Mouse (Mus musculus): Measurements from ENCODE around the gene Stx7. TPM values are rescaled to one million over a fixed set of nuclear protein-coding genes. Genes with fewer than 3 reads are reported as not detected.

The Stx7 gene
- polyA plus RNA-seq, 1 experiment from 2014 or later, result 93.2 TPM

- no peak overlapping the region for H3K4me2 ChIP-seq (replicated peaks; ENCODE audit: low read depth, low read length)
- H3K36me3 ChIP-seq (ENCODE audit: control insufficient read depth, insufficient read depth, low read length), result peaks cover 10% of the 10 kb centered on the region; the same call in 1 of the 2 replicates
- H3K27me3 ChIP-seq (ENCODE audit: control insufficient read depth, insufficient read depth, low read length), result no peaks in the 10 kb centered on the region
- H3K4me1 ChIP-seq (ENCODE audit: control insufficient read depth, insufficient read depth, low read length), result no peaks in the 10 kb centered on the region
- no peak for ATAC-seq (ENCODE audit: insufficient number of reproducible peaks, insufficient read depth, low FRiP score, low read depth)
- no peak overlapping the region for H3K4me3 ChIP-seq (ENCODE audit: low read depth, low read length)
- no peaks in the 10 kb centered on the region for H3K9me3 ChIP-seq (ENCODE audit: control insufficient read depth, low read depth, low read length)
- H3K27ac ChIP-seq (ENCODE audit: low read length), result no peak overlapping the region
- WGBS, result 57% methylated on average over 7 of the region's 7 CpGs
- no peak overlapping the region for H3K9ac ChIP-seq (replicated peaks; ENCODE audit: low read depth, low read length)
These were observed 41.3 kb downstream of the Stx7 start for GRCm38 (mm10) chr10:24190392-24190791.

GRCm38 (mm10) chr10:24191977-24192376 lies 42.9 kb downstream of the Stx7 start:
- Histone ChIP-seq H3K9ac (replicated peaks; ENCODE audit: low read depth, low read length) (no peak overlapping the region), H3K9me3 (ENCODE audit: control insufficient read depth, low read depth, low read length) (no peaks in the 10 kb centered on the region), H3K27ac (ENCODE audit: low read length) (no peak overlapping the region), H3K4me2 (replicated peaks; ENCODE audit: low read depth, low read length) (no peak overlapping the region), H3K36me3 (ENCODE audit: control insufficient read depth, insufficient read depth, low read length) (0 out of 2 replicates have a peak, but pooled peaks cover 1% of the 10 kb centered on the region), H3K27me3 (ENCODE audit: control insufficient read depth, insufficient read depth, low read length) (no peaks in the 10 kb centered on the region), H3K4me3 (ENCODE audit: low read depth, low read length) (no peak overlapping the region), H3K4me1 (ENCODE audit: control insufficient read depth, insufficient read depth, low read length) (no peaks in the 10 kb centered on the region)
- 59% methylated on average over 1 of the region's 1 CpGs for WGBS
- no peak for ATAC-seq (ENCODE audit: insufficient number of reproducible peaks, insufficient read depth, low FRiP score, low read depth)

GRCm38 (mm10) chr10:24199303-24199702 lies 50.2 kb downstream of the Stx7 start:
- no peak overlapping the region for H3K4me2 ChIP-seq (replicated peaks; ENCODE audit: low read depth, low read length)
- no peaks in the 10 kb centered on the region for H3K36me3 ChIP-seq (ENCODE audit: control insufficient read depth, insufficient read depth, low read length)
- no peak overlapping the region for H3K27ac ChIP-seq (ENCODE audit: low read length)
- H3K9ac ChIP-seq (replicated peaks; ENCODE audit: low read depth, low read length), result no peak overlapping the region
- 51% methylated on average over 12 of the region's 12 CpGs for WGBS
- no peaks in the 10 kb centered on the region for H3K4me1 ChIP-seq (ENCODE audit: control insufficient read depth, insufficient read depth, low read length)
- no peaks in the 10 kb centered on the region for H3K9me3 ChIP-seq (ENCODE audit: control insufficient read depth, low read depth, low read length)
- no peak overlapping the region for H3K4me3 ChIP-seq (ENCODE audit: low read depth, low read length)
- no peak for ATAC-seq (ENCODE audit: insufficient number of reproducible peaks, insufficient read depth, low FRiP score, low read depth)
- no peaks in the 10 kb centered on the region for H3K27me3 ChIP-seq (ENCODE audit: control insufficient read depth, insufficient read depth, low read length)

DNA sequence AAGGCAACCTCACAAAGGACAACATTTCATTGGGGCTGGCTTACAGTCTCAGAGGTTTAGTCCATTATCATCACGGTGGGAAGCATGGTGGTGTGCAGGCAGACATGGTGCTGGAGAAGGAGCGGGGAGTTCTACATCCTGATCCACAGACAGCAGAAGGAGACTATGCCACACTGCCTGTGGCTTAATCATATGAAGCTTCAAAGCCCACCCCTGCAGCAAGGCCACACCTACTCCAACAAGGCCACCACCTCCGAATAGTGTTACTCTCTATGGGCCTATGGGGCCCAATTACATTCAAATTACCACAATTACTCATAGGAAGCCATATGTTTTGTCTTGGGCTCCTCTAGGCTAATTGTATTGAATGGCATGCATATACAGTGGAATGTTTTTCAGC lies 51.0 kb downstream of the Stx7 start:
- Histone ChIP-seq H3K4me3 (ENCODE audit: low read depth, low read length) (no peak overlapping the region), H3K27me3 (ENCODE audit: control insufficient read depth, insufficient read depth, low read length) (no peaks in the 10 kb centered on the region), H3K9ac (replicated peaks; ENCODE audit: low read depth, low read length) (no peak overlapping the region), H3K27ac (ENCODE audit: low read length) (no peak overlapping the region), H3K4me1 (ENCODE audit: control insufficient read depth, insufficient read depth, low read length) (no peaks in the 10 kb centered on the region), H3K36me3 (ENCODE audit: control insufficient read depth, insufficient read depth, low read length) (no peaks in the 10 kb centered on the region), H3K9me3 (ENCODE audit: control insufficient read depth, low read depth, low read length) (no peaks in the 10 kb centered on the region), H3K4me2 (replicated peaks; ENCODE audit: low read depth, low read length) (no peak overlapping the region)
- 84% methylated on average over 3 of the region's 3 CpGs for WGBS
- ATAC-seq (ENCODE audit: insufficient number of reproducible peaks, insufficient read depth, low FRiP score, low read depth), result no peak

DNA sequence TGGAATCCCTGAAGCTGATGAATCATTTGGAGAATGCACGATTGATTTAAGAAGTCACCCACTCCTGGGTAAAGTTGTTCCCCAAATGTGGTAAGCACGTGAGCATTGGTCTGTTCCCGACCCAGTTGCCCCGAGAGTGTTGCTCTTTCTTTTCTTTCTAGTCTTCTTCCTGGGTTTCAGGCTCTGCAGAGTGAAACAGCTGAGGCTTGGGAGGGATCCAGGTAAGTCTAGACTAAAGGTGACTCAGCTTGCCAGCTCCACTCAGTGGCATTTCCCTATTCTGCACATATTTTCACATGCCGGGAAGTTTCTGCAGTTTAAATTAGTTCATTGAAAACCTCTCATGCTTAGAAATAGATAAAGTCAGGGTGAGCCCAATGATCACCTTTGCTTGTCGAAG lies 61.0 kb downstream of the Stx7 start:
- no peak overlapping the region for H3K27ac ChIP-seq (ENCODE audit: low read length)
- ATAC-seq (ENCODE audit: insufficient number of reproducible peaks, insufficient read depth, low FRiP score, low read depth), result no peak
- no peaks in the 10 kb centered on the region for H3K36me3 ChIP-seq (ENCODE audit: control insufficient read depth, insufficient read depth, low read length)
- H3K4me3 ChIP-seq (ENCODE audit: low read depth, low read length), result no peak overlapping the region
- no peaks in the 10 kb centered on the region for H3K4me1 ChIP-seq (ENCODE audit: control insufficient read depth, insufficient read depth, low read length)
- 78% methylated on average over 6 of the region's 6 CpGs for WGBS
- H3K9ac ChIP-seq (replicated peaks; ENCODE audit: low read depth, low read length), result no peak overlapping the region
- no peaks in the 10 kb centered on the region for H3K9me3 ChIP-seq (ENCODE audit: control insufficient read depth, low read depth, low read length)
- no peak overlapping the region for H3K4me2 ChIP-seq (replicated peaks; ENCODE audit: low read depth, low read length)
- no peaks in the 10 kb centered on the region for H3K27me3 ChIP-seq (ENCODE audit: control insufficient read depth, insufficient read depth, low read length)

DNA sequence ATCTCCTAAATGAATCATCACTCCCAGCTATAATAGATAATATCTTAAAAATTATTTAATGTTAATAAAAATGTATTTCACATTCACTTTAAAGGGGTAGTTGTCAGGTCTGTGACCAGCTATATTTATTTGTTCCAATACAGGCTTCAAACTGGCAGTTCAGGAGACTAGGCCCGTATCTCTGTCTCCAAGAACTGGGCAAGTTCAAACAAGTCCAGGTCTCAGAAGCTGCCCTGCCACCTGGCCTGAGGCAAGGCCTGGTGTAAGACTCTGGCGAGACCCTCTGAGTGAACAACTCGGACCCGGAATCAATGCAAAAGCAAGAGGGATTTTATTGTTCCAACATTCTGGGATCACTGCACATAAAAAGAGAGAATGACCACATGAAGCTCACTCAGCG lies 64.2 kb downstream of the Stx7 start:
- 80% methylated on average over 5 of the region's 5 CpGs for WGBS
- Histone ChIP-seq H3K9ac (replicated peaks; ENCODE audit: low read depth, low read length) (no peak overlapping the region), H3K27me3 (ENCODE audit: control insufficient read depth, insufficient read depth, low read length) (no peaks in the 10 kb centered on the region), H3K27ac (ENCODE audit: low read length) (no peak overlapping the region), H3K9me3 (ENCODE audit: control insufficient read depth, low read depth, low read length) (no peaks in the 10 kb centered on the region), H3K4me3 (ENCODE audit: low read depth, low read length) (no peak overlapping the region), H3K4me1 (ENCODE audit: control insufficient read depth, insufficient read depth, low read length) (no peaks in the 10 kb centered on the region), H3K36me3 (ENCODE audit: control insufficient read depth, insufficient read depth, low read length) (no peaks in the 10 kb centered on the region), H3K4me2 (replicated peaks; ENCODE audit: low read depth, low read length) (no peak overlapping the region)
- ATAC-seq (ENCODE audit: insufficient number of reproducible peaks, insufficient read depth, low FRiP score, low read depth), result no peak

GRCm38 (mm10) chr10:24217558-24218268 lies 68.6 kb downstream of the Stx7 start:
- no peaks in the 10 kb centered on the region for H3K27me3 ChIP-seq (ENCODE audit: control insufficient read depth, insufficient read depth, low read length)
- H3K9ac ChIP-seq (replicated peaks; ENCODE audit: low read depth, low read length), result no peak overlapping the region
- H3K27ac ChIP-seq (ENCODE audit: low read length), result 0 out of 2 replicates have a peak overlapping the region, but pooled peaks have one; percentile 2
- H3K4me3 ChIP-seq (ENCODE audit: low read depth, low read length), result no peak overlapping the region
- ATAC-seq (ENCODE audit: insufficient number of reproducible peaks, insufficient read depth, low FRiP score, low read depth), result no peak
- H3K4me2 ChIP-seq (replicated peaks; ENCODE audit: low read depth, low read length), result no peak overlapping the region
- H3K36me3 ChIP-seq (ENCODE audit: control insufficient read depth, insufficient read depth, low read length), result no peaks in the 10 kb centered on the region
- no peaks in the 10 kb centered on the region for H3K9me3 ChIP-seq (ENCODE audit: control insufficient read depth, low read depth, low read length)
- 18% methylated on average over 6 of the region's 6 CpGs for WGBS
- H3K4me1 ChIP-seq (ENCODE audit: control insufficient read depth, insufficient read depth, low read length), result no peaks in the 10 kb centered on the region

GRCm38 (mm10) chr10:24220931-24221330 lies 71.8 kb downstream of the Stx7 start:
- no peak for ATAC-seq (ENCODE audit: insufficient number of reproducible peaks, insufficient read depth, low FRiP score, low read depth)
- peaks cover 5% of the 10 kb centered on the region; the same call in 1 of the 2 replicates for H3K4me1 ChIP-seq (ENCODE audit: control insufficient read depth, insufficient read depth, low read length)

DNA sequence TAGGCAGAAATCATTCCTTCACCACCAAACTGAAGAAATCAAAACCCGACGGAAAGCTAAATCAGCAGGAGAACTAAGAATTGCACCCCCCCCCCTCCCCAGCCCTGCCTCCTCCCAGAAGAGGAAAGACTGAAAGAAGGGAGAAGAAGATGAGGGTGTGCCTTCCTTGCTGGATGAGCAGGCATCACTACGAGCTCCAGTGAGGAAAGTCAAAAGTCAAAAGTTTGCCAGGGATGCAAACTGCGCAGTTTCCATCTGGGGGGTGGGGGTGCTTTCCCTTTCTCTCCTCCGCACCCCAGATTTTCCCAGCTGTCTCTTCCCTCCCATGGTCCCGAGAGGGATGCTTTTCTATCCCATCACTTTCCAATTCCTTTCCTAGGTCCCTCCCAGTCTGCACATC lies 73.8 kb downstream of the Stx7 start:
- peak; percentile 18; the same call in 1 of the 2 replicates for ATAC-seq (ENCODE audit: insufficient number of reproducible peaks, insufficient read depth, low FRiP score, low read depth)
- H3K9ac ChIP-seq (replicated peaks; ENCODE audit: low read depth, low read length), result no peak overlapping the region

More at GRCm38 (mm10) chr10:24220931-24221330, 71.8 kb downstream of the Stx7 start:
- H3K27ac ChIP-seq (ENCODE audit: low read length), result no peak overlapping the region
- H3K4me3 ChIP-seq (ENCODE audit: low read depth, low read length), result no peak overlapping the region
- H3K36me3 ChIP-seq (ENCODE audit: control insufficient read depth, insufficient read depth, low read length), result no peaks in the 10 kb centered on the region
- no peak overlapping the region for H3K4me2 ChIP-seq (replicated peaks; ENCODE audit: low read depth, low read length)
- no peak overlapping the region for H3K9ac ChIP-seq (replicated peaks; ENCODE audit: low read depth, low read length)
- peaks cover 3% of the 10 kb centered on the region; the same call in 1 of the 2 replicates for H3K27me3 ChIP-seq (ENCODE audit: control insufficient read depth, insufficient read depth, low read length)
- 72% methylated on average over 5 of the region's 5 CpGs for WGBS
- no peaks in the 10 kb centered on the region for H3K9me3 ChIP-seq (ENCODE audit: control insufficient read depth, low read depth, low read length)

More for the DNA sequence above, 73.8 kb downstream of the Stx7 start:
- Histone ChIP-seq H3K27ac (ENCODE audit: low read length) (no peak overlapping the region), H3K9me3 (ENCODE audit: control insufficient read depth, low read depth, low read length) (no peaks in the 10 kb centered on the region), H3K4me2 (replicated peaks; ENCODE audit: low read depth, low read length) (peak overlapping the region; percentile 94), H3K27me3 (ENCODE audit: control insufficient read depth, insufficient read depth, low read length) (peaks cover 3% of the 10 kb centered on the region; the same call in 1 of the 2 replicates), H3K4me3 (ENCODE audit: low read depth, low read length) (peak overlapping the region; percentile 44), H3K4me1 (ENCODE audit: control insufficient read depth, insufficient read depth, low read length) (peaks cover 5% of the 10 kb centered on the region; the same call in 1 of the 2 replicates), H3K36me3 (ENCODE audit: control insufficient read depth, insufficient read depth, low read length) (no peaks in the 10 kb centered on the region)
- WGBS, result 19% methylated on average over 6 of the region's 6 CpGs

All from stomach, embryonic 14.5 days (tissue).